Mouse (Mus musculus) kidney, adult 2 months (tissue): Measurements from ENCODE around the gene Gzmd.

Experiments
- CTCF ChIP-seq: fragments of 200-500 bp; conservative IDR thresholded peaks from 2 replicates; pipeline ENCODE4 v1.5.1; 2011; ENCODE audit warnings: low read depth, mild to moderate bottlenecking, control low read depth, low read length, moderate library complexity, mixed read lengths; ENCODE audit not compliant: insufficient read depth, insufficient read length
- POLR2A ChIP-seq: fragments of 200-500 bp; IDR thresholded peaks from one replicate; pipeline ENCODE4 v1.6.1; 2011; ENCODE audit warnings: low read depth, low read length, control low read depth

DNA sequence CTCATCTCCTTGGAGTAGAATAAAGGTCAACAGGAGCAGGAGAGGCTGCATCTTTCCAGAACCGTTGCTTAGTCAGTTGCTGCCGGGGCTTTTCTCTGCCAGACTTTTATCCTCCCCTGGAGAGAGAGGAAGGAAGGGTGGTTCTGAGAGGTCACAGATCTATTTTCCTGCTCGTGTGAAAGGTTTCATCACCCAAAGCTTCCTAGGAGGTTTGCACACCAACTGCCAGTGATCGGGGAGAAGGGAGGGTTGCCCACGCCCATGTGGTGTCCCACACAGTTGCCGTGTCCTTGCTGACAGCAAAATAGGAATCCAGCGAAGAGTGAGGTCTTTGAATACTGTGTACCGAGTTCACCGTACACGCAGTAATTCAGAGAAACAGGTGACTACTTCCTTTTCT is 30.0 kb downstream of the Gzmd start, which contains the start of gene Ctsg:
- no peak for TF ChIP-seq CTCF
- TF ChIP-seq POLR2A = no peak
